Mouse (Mus musculus) cerebellum, adult 18-20 months (tissue): Measurements from ENCODE around the gene Elavl4.

Source experiments
- DNase-seq, 2 experiments: peaks; one replicate each; pipeline ENCODE4 v3.0.0; 2021

Gene Elavl4

GRCm38 (mm10) chr4:110157515-110158159, 194.1 kb downstream of the Elavl4 start:
- DNase-seq, result no peak

- no peak for DNase-seq
These were observed 195.8 kb downstream of the Elavl4 start for GRCm38 (mm10) chr4:110155954-110156353.
